Mouse (Mus musculus): ENCODE results near the gene Aaed1. TPM values are rescaled to one million over a fixed set of nuclear protein-coding genes. Genes with fewer than 3 reads are reported as not detected.
"Not testable (repeated sequence)": the region's sequence is repeated elsewhere in the genome, so short reads cannot be mapped to it uniquely, and the experiment has no call there.

Aaed1 gene
- polyA plus RNA-seq, 1 experiment from 2014 or later: 60.9 TPM

GRCm38 (mm10) chr13:64264586-64264985, 47.9 kb downstream of the Aaed1 start:
- H3K9ac ChIP-seq (ENCODE audit: low read length): no peak overlapping the region
- H3K4me2 ChIP-seq (ENCODE audit: low read depth, low read length): no peak overlapping the region
- H3K4me3 ChIP-seq (ENCODE audit: low read length): no peak overlapping the region
- H3K36me3 ChIP-seq (ENCODE audit: control insufficient read depth, insufficient read depth, low read length): no peaks in the 10 kb centered on the region
- H3K27ac ChIP-seq (ENCODE audit: low read length): no peak overlapping the region
- WGBS: 89% methylated on average over 6 of the region's 6 CpGs
- no peaks in the 10 kb centered on the region; the same call in 1 of the 2 replicates for H3K4me1 ChIP-seq (replicated peaks; ENCODE audit: control insufficient read depth, insufficient read depth, low read length)
- no peak for ATAC-seq (ENCODE audit: low read depth)
- no peaks in the 10 kb centered on the region for H3K27me3 ChIP-seq (ENCODE audit: control insufficient read depth, insufficient read depth, low read depth, low read length)
- H3K9me3 ChIP-seq (ENCODE audit: control insufficient read depth, low read length): no peaks in the 10 kb centered on the region

GRCm38 (mm10) chr13:64259903-64260302, 52.6 kb downstream of the Aaed1 start:
- Histone ChIP-seq H3K9ac (ENCODE audit: low read length) (no peak overlapping the region), H3K27ac (ENCODE audit: low read length) (no peak overlapping the region), H3K4me1 (replicated peaks; ENCODE audit: control insufficient read depth, insufficient read depth, low read length) (no peaks in the 10 kb centered on the region), H3K4me2 (ENCODE audit: low read depth, low read length) (no peak overlapping the region), H3K36me3 (ENCODE audit: control insufficient read depth, insufficient read depth, low read length) (no peaks in the 10 kb centered on the region), H3K27me3 (ENCODE audit: control insufficient read depth, insufficient read depth, low read depth, low read length) (no peaks in the 10 kb centered on the region), H3K4me3 (ENCODE audit: low read length) (no peak overlapping the region), H3K9me3 (ENCODE audit: control insufficient read depth, low read length) (no peaks in the 10 kb centered on the region)
- WGBS: 87% methylated on average over 7 of the region's 7 CpGs
- no peak for ATAC-seq (ENCODE audit: low read depth)

GRCm38 (mm10) chr13:64258516-64258821, 54.0 kb downstream of the Aaed1 start:
- Histone ChIP-seq H3K9ac (ENCODE audit: low read length) (no peak overlapping the region), H3K27ac (ENCODE audit: low read length) (no peak overlapping the region), H3K4me3 (ENCODE audit: low read length) (no peak overlapping the region), H3K9me3 (ENCODE audit: control insufficient read depth, low read length) (no peaks in the 10 kb centered on the region), H3K4me1 (replicated peaks; ENCODE audit: control insufficient read depth, insufficient read depth, low read length) (no peaks in the 10 kb centered on the region), H3K27me3 (ENCODE audit: control insufficient read depth, insufficient read depth, low read depth, low read length) (no peaks in the 10 kb centered on the region), H3K36me3 (ENCODE audit: control insufficient read depth, insufficient read depth, low read length) (no peaks in the 10 kb centered on the region), H3K4me2 (ENCODE audit: low read depth, low read length) (no peak overlapping the region)
- 80% methylated on average over 4 of the region's 4 CpGs for WGBS
- no peak for ATAC-seq (ENCODE audit: low read depth)

- Histone ChIP-seq H3K9ac (ENCODE audit: low read length) (no peak overlapping the region), H3K27me3 (ENCODE audit: control insufficient read depth, insufficient read depth, low read depth, low read length) (no peaks in the 10 kb centered on the region), H3K4me2 (ENCODE audit: low read depth, low read length) (no peak overlapping the region), H3K36me3 (ENCODE audit: control insufficient read depth, insufficient read depth, low read length) (no peaks in the 10 kb centered on the region), H3K27ac (ENCODE audit: low read length) (no peak overlapping the region), H3K4me3 (ENCODE audit: low read length) (no peak overlapping the region), H3K4me1 (replicated peaks; ENCODE audit: control insufficient read depth, insufficient read depth, low read length) (no peaks in the 10 kb centered on the region), H3K9me3 (ENCODE audit: control insufficient read depth, low read length) (no peaks in the 10 kb centered on the region)
- no peak for ATAC-seq (ENCODE audit: low read depth)
- WGBS: 45% methylated on average over 5 of the region's 5 CpGs
These were observed 54.5 kb downstream of the Aaed1 start for GRCm38 (mm10) chr13:64257814-64258515.

GRCm38 (mm10) chr13:64257010-64257813, 55.3 kb downstream of the Aaed1 start:
- Histone ChIP-seq H3K36me3 (ENCODE audit: control insufficient read depth, insufficient read depth, low read length) (no peaks in the 10 kb centered on the region), H3K9ac (ENCODE audit: low read length) (no peak overlapping the region), H3K4me1 (replicated peaks; ENCODE audit: control insufficient read depth, insufficient read depth, low read length) (no peaks in the 10 kb centered on the region), H3K9me3 (ENCODE audit: control insufficient read depth, low read length) (no peaks in the 10 kb centered on the region), H3K4me3 (ENCODE audit: low read length) (no peak overlapping the region), H3K27me3 (ENCODE audit: control insufficient read depth, insufficient read depth, low read depth, low read length) (no peaks in the 10 kb centered on the region), H3K27ac (ENCODE audit: low read length) (no peak overlapping the region), H3K4me2 (ENCODE audit: low read depth, low read length) (no peak overlapping the region)
- WGBS: 71% methylated on average over 12 of the region's 12 CpGs
- ATAC-seq (ENCODE audit: low read depth): no peak

GRCm38 (mm10) chr13:64254185-64254584, 58.3 kb downstream of the Aaed1 start:
- not testable (repeated sequence) for H3K27ac ChIP-seq (ENCODE audit: low read length); H3K4me3 ChIP-seq (ENCODE audit: low read length); H3K9ac ChIP-seq (ENCODE audit: low read length); H3K4me2 ChIP-seq (ENCODE audit: low read depth, low read length); H3K36me3 ChIP-seq (ENCODE audit: control insufficient read depth, insufficient read depth, low read length); H3K4me1 ChIP-seq (replicated peaks; ENCODE audit: control insufficient read depth, insufficient read depth, low read length); H3K9me3 ChIP-seq (ENCODE audit: control insufficient read depth, low read length); H3K27me3 ChIP-seq (ENCODE audit: control insufficient read depth, insufficient read depth, low read depth, low read length); ATAC-seq (ENCODE audit: low read depth)
- WGBS: 71% methylated on average over 10 of the region's 11 CpGs

DNA sequence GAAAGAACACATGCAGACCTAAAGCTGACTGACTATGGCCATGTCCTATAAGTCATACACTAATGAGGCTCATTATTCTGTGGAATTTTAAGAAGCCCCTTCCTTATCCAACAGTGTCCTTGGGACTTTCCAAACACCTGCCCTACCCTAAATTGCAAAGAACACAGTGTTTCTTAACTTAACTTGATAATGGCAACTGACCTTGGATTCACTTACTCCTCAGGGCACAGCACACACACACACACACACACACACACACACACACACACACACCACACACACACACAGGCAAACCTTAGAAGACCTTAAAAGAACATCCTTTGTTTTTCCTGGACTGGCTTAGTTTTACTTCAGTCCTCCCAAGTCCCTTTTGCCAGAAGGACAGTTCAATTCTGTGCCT, 58.8 kb downstream of the Aaed1 start:
- Histone ChIP-seq H3K4me3 (ENCODE audit: low read length) (no peak overlapping the region), H3K9ac (ENCODE audit: low read length) (no peak overlapping the region), H3K4me2 (ENCODE audit: low read depth, low read length) (no peak overlapping the region), H3K36me3 (ENCODE audit: control insufficient read depth, insufficient read depth, low read length) (no peaks in the 10 kb centered on the region), H3K27ac (ENCODE audit: low read length) (no peak overlapping the region), H3K9me3 (ENCODE audit: control insufficient read depth, low read length) (no peaks in the 10 kb centered on the region), H3K4me1 (replicated peaks; ENCODE audit: control insufficient read depth, insufficient read depth, low read length) (0 out of 2 replicates have a peak, but pooled peaks cover 4% of the 10 kb centered on the region), H3K27me3 (ENCODE audit: control insufficient read depth, insufficient read depth, low read depth, low read length) (no peaks in the 10 kb centered on the region)
- no peak for ATAC-seq (ENCODE audit: low read depth)

DNA sequence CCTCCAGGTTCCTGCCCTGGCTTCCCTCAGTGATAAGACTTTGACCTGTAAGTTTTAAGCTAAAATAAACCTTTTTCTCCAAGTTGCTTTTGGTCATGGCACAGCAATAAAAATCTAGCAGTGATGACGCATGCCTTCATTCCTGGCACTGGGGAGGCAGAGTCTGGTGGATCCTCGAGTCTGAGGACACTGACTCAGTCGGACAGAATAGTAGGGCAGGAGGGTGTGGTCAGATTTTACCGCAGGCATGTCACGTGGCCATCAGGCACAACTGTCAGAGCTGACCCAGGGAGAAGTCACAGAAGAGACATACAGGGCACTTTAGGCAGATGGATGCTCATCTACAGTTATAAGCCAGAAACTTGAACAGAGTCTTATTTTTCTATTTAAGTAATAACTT, 60.4 kb downstream of the Aaed1 start:
- no peak for ATAC-seq (ENCODE audit: low read depth)
- Histone ChIP-seq H3K27me3 (ENCODE audit: control insufficient read depth, insufficient read depth, low read depth, low read length) (no peaks in the 10 kb centered on the region), H3K9ac (ENCODE audit: low read length) (no peak overlapping the region), H3K4me1 (replicated peaks; ENCODE audit: control insufficient read depth, insufficient read depth, low read length) (peaks cover 4% of the 10 kb centered on the region; the same call in 1 of the 2 replicates), H3K4me2 (ENCODE audit: low read depth, low read length) (no peak overlapping the region), H3K4me3 (ENCODE audit: low read length) (no peak overlapping the region), H3K9me3 (ENCODE audit: control insufficient read depth, low read length) (no peaks in the 10 kb centered on the region), H3K36me3 (ENCODE audit: control insufficient read depth, insufficient read depth, low read length) (no peaks in the 10 kb centered on the region), H3K27ac (ENCODE audit: low read length) (no peak overlapping the region)
- 60% methylated on average over 5 of the region's 5 CpGs for WGBS

- Histone ChIP-seq H3K4me3 (ENCODE audit: low read length) (no peak overlapping the region), H3K27me3 (ENCODE audit: control insufficient read depth, insufficient read depth, low read depth, low read length) (no peaks in the 10 kb centered on the region), H3K9me3 (ENCODE audit: control insufficient read depth, low read length) (no peaks in the 10 kb centered on the region), H3K9ac (ENCODE audit: low read length) (no peak overlapping the region), H3K4me2 (ENCODE audit: low read depth, low read length) (no peak overlapping the region), H3K27ac (ENCODE audit: low read length) (no peak overlapping the region), H3K4me1 (replicated peaks; ENCODE audit: control insufficient read depth, insufficient read depth, low read length) (peaks cover 4% of the 10 kb centered on the region; the same call in 1 of the 2 replicates), H3K36me3 (ENCODE audit: control insufficient read depth, insufficient read depth, low read length) (no peaks in the 10 kb centered on the region)
- WGBS: 15% methylated on average over 1 of the region's 1 CpGs
- ATAC-seq (ENCODE audit: low read depth): no peak
These were observed 62.1 kb downstream of the Aaed1 start for GRCm38 (mm10) chr13:64250363-64250762.

Data from lung, embryonic 16.5 days (tissue).